Mouse (Mus musculus) ES-E14 (cell line): Measurements from ENCODE around the gene Tmem159.

Source experiments
- HCFC1 ChIP-seq: IDR thresholded peaks from 2 replicates; pipeline ENCODE4 v1.6.1; 2012; ENCODE audit warnings: low read length, inconsistent platforms, borderline replicate concordance; ENCODE audit not compliant: insufficient read depth
- ZC3H11A ChIP-seq: IDR thresholded peaks from 2 replicates; pipeline ENCODE4 v1.6.1; 2012; ENCODE audit warnings: low read depth, mild to moderate bottlenecking, inconsistent platforms, low read length, borderline replicate concordance

DNA sequence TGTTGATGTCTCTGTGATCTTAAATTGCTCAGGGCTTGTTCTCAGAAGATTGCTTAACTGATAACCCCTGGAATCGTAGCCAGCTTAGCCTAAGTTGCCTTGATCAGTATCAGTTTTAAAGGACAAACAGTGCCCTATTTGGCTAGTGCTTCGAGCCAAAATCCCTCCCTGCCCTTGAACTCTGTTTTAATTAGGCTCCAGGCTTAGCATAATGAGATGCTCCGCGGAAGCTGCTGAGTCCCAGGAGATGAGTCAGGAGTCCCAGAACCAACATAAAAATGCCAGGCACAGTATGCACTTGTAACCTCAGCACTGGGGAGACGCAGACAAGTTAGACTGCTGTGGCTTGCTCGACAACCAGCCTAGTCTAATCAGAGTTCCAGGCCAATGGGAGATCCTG, 15.4 kb downstream of the Tmem159 start:
- TF ChIP-seq HCFC1, result no peak
- TF ChIP-seq ZC3H11A, result no peak
